Mouse (Mus musculus) liver, postnatal 0 days (tissue): ENCODE measurements at regions not wholly inside any gene's neighbourhood (a gene's known extent, or its start where the extent isn't known, plus 50 kb on each side); places are given as distances from the start of the nearest gene placed in this dataset.

Experiments
- CTCF ChIP-seq: sonication (generic); IDR thresholded peaks from 2 replicates; pipeline ENCODE4 v1.5.1; 2016; ENCODE audit warnings: antibody characterized with exemption, low read depth
- EP300 ChIP-seq: IDR thresholded peaks from 2 replicates; pipeline ENCODE4 v1.6.1; 2016; ENCODE audit warnings: antibody characterized with exemption, low read depth, mild to moderate bottlenecking

GRCm38 (mm10) chr9:83199771-83200170, 53.3 kb upstream of the Hmgn3 start:
- TF ChIP-seq EP300 (no peak), CTCF (no peak)
